Mouse (Mus musculus) ES-E14 (cell line): ENCODE data around the gene Raly. TPM values are rescaled to one million over a fixed set of nuclear protein-coding genes. Genes with fewer than 3 reads are reported as not detected.

ENCODE experiments used
- DNase-seq: peaks from one replicate; pipeline ENCODE4 v3.0.0-alpha.2; 2013; ENCODE audit warnings: low read depth, low spot score
- H3K27ac ChIP-seq: 2 replicates; pipeline ENCODE4 v1.5.1; 2012; ENCODE audit warnings: low read depth, mild to moderate bottlenecking, low read length, moderate library complexity, mixed read lengths; ENCODE audit not compliant: poor library complexity, insufficient read depth, severe bottlenecking
- H3K36me3 ChIP-seq: 2 replicates; pipeline ENCODE4 v1.6.1; 2012; ENCODE audit warnings: mild to moderate bottlenecking, low read length, moderate library complexity, mixed read lengths; ENCODE audit not compliant: control insufficient read depth, poor library complexity, insufficient read depth, severe bottlenecking
- H3K4me1 ChIP-seq, 2 experiments: fragments of 150-350 bp in 1 of 2; sonication (generic) in 1 of 2; 2 replicates each; pipeline ENCODE4 v1.6.1; 2012; ENCODE audit warnings: low read length in 2 of 2, mild to moderate bottlenecking in 1 of 2, mixed read lengths in 1 of 2; ENCODE audit not compliant: control insufficient read depth in 2 of 2, insufficient read depth in 2 of 2, poor library complexity in 1 of 2
- H3K4me3 ChIP-seq, 2 experiments: fragments of 150-350 bp in 1 of 2; sonication (generic) in 1 of 2; 2 replicates each; pipeline ENCODE4 v1.5.1; 2012; ENCODE audit warnings: low read length in 2 of 2, low read depth in 1 of 2, mild to moderate bottlenecking in 1 of 2, mixed read lengths in 1 of 2; ENCODE audit not compliant: insufficient read depth in 1 of 2, poor library complexity in 1 of 2, severe bottlenecking in 1 of 2
- H3K9ac ChIP-seq: 2 replicates; pipeline ENCODE4 v1.6.1; 2012; ENCODE audit warnings: low read depth, mild to moderate bottlenecking, low read length, mixed read lengths; ENCODE audit not compliant: poor library complexity, insufficient read depth, severe bottlenecking
- H3K9me3 ChIP-seq: fragments of 150-350 bp; sonication (generic); 2 replicates; pipeline ENCODE4 v1.6.1; 2012; ENCODE audit warnings: low read depth, mild to moderate bottlenecking, low read length; ENCODE audit not compliant: control insufficient read depth, insufficient read depth
- CHD2 ChIP-seq: IDR thresholded peaks from 2 replicates; pipeline ENCODE4 v1.6.1; 2014; ENCODE audit warnings: mild to moderate bottlenecking, low read depth, low read length, inconsistent platforms
- HCFC1 ChIP-seq: IDR thresholded peaks from 2 replicates; pipeline ENCODE4 v1.6.1; 2012; ENCODE audit warnings: low read length, inconsistent platforms, borderline replicate concordance; ENCODE audit not compliant: insufficient read depth
- MAFK ChIP-seq: IDR thresholded peaks from 2 replicates; pipeline ENCODE4 v1.6.1; 2014; ENCODE audit warnings: mild to moderate bottlenecking, low read depth, low read length, inconsistent platforms; ENCODE audit not compliant: insufficient read depth
- ZC3H11A ChIP-seq: IDR thresholded peaks from 2 replicates; pipeline ENCODE4 v1.6.1; 2012; ENCODE audit warnings: low read depth, mild to moderate bottlenecking, inconsistent platforms, low read length, borderline replicate concordance
- ZNF384 ChIP-seq: IDR thresholded peaks from 2 replicates; pipeline ENCODE4 v1.6.1; 2012; ENCODE audit warnings: low read depth, low read length, inconsistent platforms
- in situ Hi-C, 2 experiments: fragments of 600-800 bp; cut with MboI; formaldehyde crosslinking; loops; one replicate each; pipeline ENCODE4 v1.15.1; 2025; ENCODE audit warnings: low sequenced_read_pairs in 2 of 2, inconsistent platforms in 1 of 2; ENCODE audit not compliant: unreplicated experiment in 2 of 2
- total RNA-seq: library from RNA; depleted of rRNA; stranded (reverse); fragments of 300-350 nt; gene quantifications from 2 replicates; pipeline ENCODE4 v1.2.3, GENCODE M21; 2012

The Raly gene
- total RNA-seq, 1 experiment = 209 TPM

DNA sequence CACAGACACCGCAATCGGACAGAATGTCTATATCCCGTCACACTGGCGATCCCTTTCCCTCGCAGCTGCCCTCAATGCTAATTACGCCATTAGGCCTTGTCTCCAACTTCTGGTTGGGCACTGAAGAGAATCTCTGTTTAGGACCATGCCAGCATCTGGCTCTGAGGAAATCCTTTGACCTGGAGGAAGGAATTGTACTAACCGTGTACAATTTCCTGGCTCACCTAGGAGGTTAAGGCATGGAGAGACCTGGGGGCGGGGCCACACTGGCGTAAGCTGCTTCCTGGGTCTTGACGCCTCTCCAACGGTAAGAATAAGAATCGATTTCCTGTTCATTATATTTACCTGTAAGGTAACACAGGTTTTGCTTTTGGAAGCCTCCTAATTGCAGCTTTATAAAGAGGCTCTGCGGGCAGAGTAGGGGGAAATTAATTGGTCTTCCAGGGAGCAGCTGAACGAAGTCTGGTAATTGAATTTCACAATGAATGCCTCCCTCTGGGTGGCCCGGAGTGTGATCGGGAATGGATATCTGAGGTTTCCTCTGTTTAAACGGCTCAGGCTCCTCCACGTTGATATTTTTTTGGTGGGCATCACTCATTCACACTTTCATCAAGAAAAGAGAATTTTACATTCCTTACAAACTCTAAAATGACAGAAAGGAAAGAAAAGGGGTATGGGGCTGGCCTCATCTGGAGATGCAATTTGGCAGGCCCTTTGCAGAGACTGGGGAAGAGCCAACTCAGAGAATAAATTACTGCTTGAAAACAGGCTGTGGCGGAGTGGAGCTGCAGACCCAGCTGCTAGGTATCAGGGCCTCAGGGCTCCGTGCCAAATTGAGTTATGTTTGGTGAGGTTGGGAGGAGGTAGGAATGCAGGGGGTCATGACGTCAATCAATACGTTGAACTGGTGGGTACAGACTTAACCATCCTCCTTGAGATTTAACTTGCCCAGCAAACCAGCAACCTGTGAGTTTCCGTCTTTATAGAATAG is 41.6 kb upstream of the Raly start:
- Histone ChIP-seq H3K36me3 (no peaks in the 10 kb centered on the region), H3K4me1 (peaks cover 2 to 5% of the 10 kb centered on the region in 2 experiments; a peak in 3 of 4 replicates), H3K4me3 (no peak overlapping the region), H3K9me3 (no peaks in the 10 kb centered on the region), H3K9ac (no peak overlapping the region), H3K27ac (no peak overlapping the region)
- in situ Hi-C loops = no loop called here
- DNase-seq = no peak
- TF ChIP-seq MAFK (no peak), ZNF384 (peak; percentile 65; the same call in 1 of the 2 replicates)

DNA sequence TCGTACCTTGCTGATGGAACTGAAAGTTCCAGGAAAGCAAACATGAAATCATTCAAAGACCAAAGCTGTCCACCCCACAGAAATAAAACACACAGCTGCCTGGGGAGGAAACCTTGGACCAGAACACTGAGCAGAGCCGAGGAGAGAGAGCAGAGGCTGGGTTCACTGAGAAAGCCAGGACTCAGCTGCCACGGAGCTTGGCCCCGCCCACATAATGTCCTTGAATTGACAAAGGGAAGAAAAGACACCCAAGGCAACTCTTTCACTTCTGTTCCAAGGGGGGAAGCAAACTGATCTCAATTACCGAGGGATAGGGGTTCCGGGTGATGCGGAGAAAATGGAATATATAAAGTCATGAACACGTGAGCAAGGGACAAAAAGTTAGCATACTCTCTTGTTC is 39.0 kb upstream of the Raly start:
- no peak overlapping the region for H3K27ac ChIP-seq
- in situ Hi-C loops = no loop called here
- TF ChIP-seq CHD2 (no peak), HCFC1 (no peak), ZC3H11A (no peak), ZNF384 (no peak), MAFK (no peak)
- H3K4me3 ChIP-seq = no peak overlapping the region
- H3K9ac ChIP-seq = no peak overlapping the region
- no peaks in the 10 kb centered on the region for H3K36me3 ChIP-seq
- DNase-seq = peak; percentile 39
- no peaks in the 10 kb centered on the region for H3K9me3 ChIP-seq
- peaks cover 2 to 5% of the 10 kb centered on the region in 2 experiments; a peak in 3 of 4 replicates for H3K4me1 ChIP-seq

DNA sequence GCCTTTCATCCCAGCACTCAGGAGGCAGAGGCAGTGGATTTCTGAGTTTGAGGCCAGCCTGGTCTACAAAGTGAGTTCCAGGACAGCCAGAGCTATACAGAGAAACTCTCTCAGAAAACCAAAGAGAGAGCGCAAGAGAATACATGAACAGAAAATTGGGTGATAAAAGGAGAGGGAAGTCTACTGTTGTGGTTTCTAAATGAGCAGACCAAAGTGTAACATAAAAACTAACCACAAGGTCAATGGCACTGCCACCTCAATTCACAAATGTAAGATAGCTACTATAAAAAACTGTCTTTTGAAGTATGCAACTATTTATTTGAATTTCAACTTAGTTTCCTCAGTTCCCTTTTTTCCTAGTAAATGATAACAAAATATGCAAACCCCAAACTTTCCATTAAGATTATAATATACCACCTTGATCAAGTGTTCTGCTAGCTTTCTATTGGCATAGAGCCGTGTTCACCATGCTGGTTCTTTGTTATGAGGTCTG is 36.8 kb upstream of the Raly start:
- TF ChIP-seq HCFC1 (no peak), ZNF384 (no peak), MAFK (no peak), ZC3H11A (no peak), CHD2 (no peak)
- DNase-seq = no peak

DNA sequence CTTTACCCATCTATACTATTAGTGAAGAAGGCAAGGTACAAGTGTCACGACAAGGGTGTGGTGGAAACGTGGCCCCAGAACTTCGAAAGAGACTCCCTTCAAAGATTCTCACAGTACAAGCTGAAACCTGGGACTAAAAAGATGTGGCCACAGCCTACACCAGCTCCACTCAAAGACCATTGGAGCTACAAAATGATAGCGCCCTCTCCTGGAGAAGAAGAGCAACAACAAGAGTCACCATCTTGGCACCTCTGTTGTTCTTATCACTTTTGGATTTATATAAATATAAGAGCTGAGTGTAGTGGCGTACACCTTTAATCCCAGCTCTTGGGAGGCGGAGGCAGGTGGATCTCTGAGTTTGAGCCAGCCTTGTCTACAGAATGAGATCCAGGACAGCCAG is 35.1 kb upstream of the Raly start:
- H3K36me3 ChIP-seq = no peaks in the 10 kb centered on the region

More for the DNA sequence above, 36.8 kb upstream of the Raly start:
- Histone ChIP-seq H3K36me3 (no peaks in the 10 kb centered on the region), H3K9ac (no peak overlapping the region), H3K4me3 (no peak overlapping the region), H3K4me1 (peaks cover 2 to 5% of the 10 kb centered on the region in 2 experiments; a peak in 3 of 4 replicates), H3K9me3 (no peaks in the 10 kb centered on the region), H3K27ac (no peak overlapping the region)
- in situ Hi-C loops = no loop called here

More for the DNA sequence above, 35.1 kb upstream of the Raly start:
- Histone ChIP-seq H3K9ac (no peak overlapping the region), H3K4me3 (no peak overlapping the region), H3K4me1 (peaks cover 2 to 5% of the 10 kb centered on the region in 2 experiments; a peak in 3 of 4 replicates), H3K9me3 (no peaks in the 10 kb centered on the region), H3K27ac (no peak overlapping the region)
- in situ Hi-C loops = no loop called here
- peak; percentile 39 for DNase-seq
- TF ChIP-seq ZNF384 = no peak
- no peak for TF ChIP-seq HCFC1
- no peak for TF ChIP-seq ZC3H11A
- no peak for TF ChIP-seq MAFK
- TF ChIP-seq CHD2 = no peak
